Mouse (Mus musculus) brown adipose tissue, adult 24 weeks (tissue): ENCODE results near the gene Mydgf. TPM values are rescaled to one million over a fixed set of nuclear protein-coding genes. Genes with fewer than 3 reads are reported as not detected.

Source experiments
- H3K27ac ChIP-seq: fragments of 200-500 bp; replicated peaks from 2 replicates; pipeline ENCODE4 v1.5.1; 2012; ENCODE audit warnings: low read depth, mild to moderate bottlenecking, low read length
- H3K4me1 ChIP-seq: fragments of 200-500 bp; 2 replicates; pipeline ENCODE4 v1.6.1; 2012; ENCODE audit warnings: low read length, mixed read lengths; ENCODE audit not compliant: control insufficient read depth, insufficient read depth, insufficient read length
- H3K4me3 ChIP-seq: fragments of 200-500 bp; 2 replicates; pipeline ENCODE4 v1.5.1; 2012; ENCODE audit warnings: low read depth, mild to moderate bottlenecking, low read length, moderate library complexity; ENCODE audit not compliant: insufficient read depth
- polyA plus RNA-seq: library from polyadenylated mRNA; stranded (reverse); fragments of >200 nt; gene quantifications from 2 replicates; pipeline ENCODE4 v1.2.4, GENCODE M21; 2012; ENCODE audit not compliant: missing spikeins, insufficient read depth, insufficient read length

The Mydgf gene
- polyA plus RNA-seq, 1 experiment: 30.8 TPM

- Histone ChIP-seq H3K4me3 (peak overlapping the region; percentile 46), H3K27ac (no peak overlapping the region), H3K4me1 (peaks cover 9% of the 10 kb centered on the region)
Observed at GRCm38 (mm10) chr17:56141702-56142605, 41.8 kb downstream of the Mydgf start.

GRCm38 (mm10) chr17:56139858-56140595, 43.7 kb downstream of the Mydgf start, which contains the start of gene Sema6b:
Sema6b (minus strand) TSS chr17:56140343.
- H3K4me1 ChIP-seq: peaks cover 17% of the 10 kb centered on the region
- peak within 1 kb of the TSS; percentile 20 for H3K27ac ChIP-seq
- peak within 1 kb of the TSS; percentile 74 for H3K4me3 ChIP-seq

GRCm38 (mm10) chr17:56139355-56139754, 44.4 kb downstream of the Mydgf start:
- Histone ChIP-seq H3K4me1 (peaks cover 17% of the 10 kb centered on the region), H3K27ac (peak overlapping the region; percentile 20), H3K4me3 (peak overlapping the region; percentile 74)

GRCm38 (mm10) chr17:56137839-56138613, 45.7 kb downstream of the Mydgf start:
- peak overlapping the region; percentile 46 for H3K4me3 ChIP-seq
- peaks cover 17% of the 10 kb centered on the region for H3K4me1 ChIP-seq
- peak overlapping the region; percentile 96 for H3K27ac ChIP-seq

- H3K4me3 ChIP-seq: no peak overlapping the region
- H3K4me1 ChIP-seq: peaks cover 17% of the 10 kb centered on the region
- peak overlapping the region; percentile 96 for H3K27ac ChIP-seq
Observed at GRCm38 (mm10) chr17:56136558-56136957, 47.2 kb downstream of the Mydgf start.

- Histone ChIP-seq H3K4me1 (peaks cover 17% of the 10 kb centered on the region), H3K27ac (peak overlapping the region; percentile 96), H3K4me3 (peak overlapping the region; percentile 45)
Observed at GRCm38 (mm10) chr17:56134463-56134971, 49.2 kb downstream of the Mydgf start.

- H3K4me3 ChIP-seq: peak overlapping the region; percentile 57
- peaks cover 17% of the 10 kb centered on the region for H3K4me1 ChIP-seq
- peak overlapping the region; percentile 98 for H3K27ac ChIP-seq
Observed at GRCm38 (mm10) chr17:56133457-56134363, 50.0 kb downstream of the Mydgf start.

- peak overlapping the region; percentile 38 for H3K4me3 ChIP-seq
- no peak overlapping the region for H3K27ac ChIP-seq
- peaks cover 15% of the 10 kb centered on the region for H3K4me1 ChIP-seq
Observed at GRCm38 (mm10) chr17:56132661-56133060, 51.1 kb downstream of the Mydgf start.

GRCm38 (mm10) chr17:56131814-56132213, 51.9 kb downstream of the Mydgf start:
- Histone ChIP-seq H3K4me1 (peaks cover 6% of the 10 kb centered on the region), H3K27ac (no peak overlapping the region), H3K4me3 (no peak overlapping the region)

- Histone ChIP-seq H3K4me3 (no peak overlapping the region), H3K4me1 (peaks cover 4% of the 10 kb centered on the region), H3K27ac (no peak overlapping the region)
Observed at GRCm38 (mm10) chr17:56131136-56131535, 52.6 kb downstream of the Mydgf start.

GRCm38 (mm10) chr17:56128246-56128645, 55.5 kb downstream of the Mydgf start:
- Histone ChIP-seq H3K4me1 (peaks cover under 1% of the 10 kb centered on the region; the same call in 1 of the 2 replicates), H3K27ac (no peak overlapping the region), H3K4me3 (no peak overlapping the region)

GRCm38 (mm10) chr17:56126175-56126574, 57.5 kb downstream of the Mydgf start:
- H3K4me1 ChIP-seq: peaks cover 3% of the 10 kb centered on the region; the same call in 1 of the 2 replicates
- no peak overlapping the region for H3K27ac ChIP-seq
- H3K4me3 ChIP-seq: no peak overlapping the region
